Mouse (Mus musculus): ENCODE data around the gene Efhd1. TPM values are rescaled to one million over a fixed set of nuclear protein-coding genes. Genes with fewer than 3 reads are reported as not detected.

The Efhd1 gene
- polyA plus RNA-seq, 2 experiments from 2014 or later: 0.35 TPM; not detected in 1

DNA sequence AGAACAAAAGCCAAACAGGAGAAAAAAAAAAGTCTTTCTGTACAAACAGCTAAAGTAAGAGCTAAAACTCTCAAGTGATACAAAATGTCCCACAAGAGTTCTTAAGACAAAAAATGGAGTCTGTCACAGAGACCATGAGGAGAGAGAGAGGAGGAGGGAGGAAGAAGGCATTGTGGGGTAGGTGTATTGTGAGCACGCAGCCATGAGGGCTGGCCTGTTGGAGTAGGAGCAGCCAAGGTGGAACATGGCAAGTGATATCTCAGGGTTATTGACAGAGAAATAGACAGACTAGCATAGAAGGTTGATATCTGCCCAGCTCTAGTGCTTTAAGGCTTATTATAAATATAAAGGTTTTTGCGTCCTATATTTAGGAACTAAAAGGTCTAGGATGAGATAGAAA is 48.5 kb downstream of the Efhd1 start:
- no peak for ATAC-seq

DNA sequence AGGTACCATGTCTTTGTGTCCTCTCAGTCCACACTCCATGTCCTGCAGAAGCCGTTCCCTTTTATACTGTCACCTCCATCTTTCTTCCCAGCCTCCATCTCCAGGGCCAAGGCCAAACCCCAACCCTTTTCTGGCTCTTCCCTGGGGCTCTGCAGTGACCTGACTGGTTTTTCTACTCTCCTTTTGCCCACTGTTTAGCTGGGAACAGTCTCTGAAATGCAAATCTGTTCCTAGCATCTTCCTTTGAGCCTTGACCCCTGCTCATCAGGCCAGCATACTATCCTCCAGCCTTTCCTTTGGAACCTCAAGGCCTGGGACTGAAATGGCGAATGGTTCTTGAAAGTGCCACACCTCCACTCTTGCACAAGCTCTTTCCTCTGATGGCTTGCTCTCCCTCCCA is 49.0 kb downstream of the Efhd1 start:
- ATAC-seq: no peak

- no peak for ATAC-seq
Measured at GRCm38 (mm10) chr1:87313843-87314570, 49.8 kb downstream of the Efhd1 start.

GRCm38 (mm10) chr1:87315431-87315830 is 51.3 kb downstream of the Efhd1 start:
- ATAC-seq: no peak

- ATAC-seq: no peak
Measured at GRCm38 (mm10) chr1:87315894-87316293, 51.7 kb downstream of the Efhd1 start.

GRCm38 (mm10) chr1:87316672-87317071 is 52.5 kb downstream of the Efhd1 start:
- no peak for ATAC-seq

- no peak for ATAC-seq
Measured at GRCm38 (mm10) chr1:87321071-87321470, 56.9 kb downstream of the Efhd1 start.

GRCm38 (mm10) chr1:87322778-87323177 is 58.6 kb downstream of the Efhd1 start:
- ATAC-seq: no peak

- ATAC-seq: no peak
Measured at GRCm38 (mm10) chr1:87324649-87325048, 60.5 kb downstream of the Efhd1 start.

DNA sequence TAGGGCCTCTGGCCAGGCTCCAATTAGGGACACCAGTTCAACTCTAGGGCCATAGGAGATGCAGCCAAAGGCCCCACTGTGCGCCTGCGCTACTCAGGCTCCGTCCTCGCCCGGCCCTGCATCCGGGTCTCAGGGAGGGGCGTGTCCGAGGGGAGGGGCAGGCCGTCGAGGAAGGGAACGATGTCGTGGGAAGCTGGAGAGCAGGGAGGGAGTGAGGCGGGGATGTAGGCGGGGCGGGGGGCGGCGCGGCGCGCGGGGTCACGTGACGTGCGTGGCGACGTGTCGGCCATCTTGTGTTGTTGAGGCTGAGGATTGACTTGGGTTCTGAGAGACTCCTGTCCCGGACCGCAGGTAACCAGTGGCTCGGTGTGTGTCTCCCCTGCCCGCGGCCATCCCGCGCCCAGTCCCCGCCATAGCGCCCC is 62.6 kb downstream of the Efhd1 start, which contains the start of gene Gigyf2:
TSS of gene Gigyf2 (plus strand) at position 257 of the 422 bp plus-strand sequence.
- ATAC-seq: peak; percentile 95

DNA sequence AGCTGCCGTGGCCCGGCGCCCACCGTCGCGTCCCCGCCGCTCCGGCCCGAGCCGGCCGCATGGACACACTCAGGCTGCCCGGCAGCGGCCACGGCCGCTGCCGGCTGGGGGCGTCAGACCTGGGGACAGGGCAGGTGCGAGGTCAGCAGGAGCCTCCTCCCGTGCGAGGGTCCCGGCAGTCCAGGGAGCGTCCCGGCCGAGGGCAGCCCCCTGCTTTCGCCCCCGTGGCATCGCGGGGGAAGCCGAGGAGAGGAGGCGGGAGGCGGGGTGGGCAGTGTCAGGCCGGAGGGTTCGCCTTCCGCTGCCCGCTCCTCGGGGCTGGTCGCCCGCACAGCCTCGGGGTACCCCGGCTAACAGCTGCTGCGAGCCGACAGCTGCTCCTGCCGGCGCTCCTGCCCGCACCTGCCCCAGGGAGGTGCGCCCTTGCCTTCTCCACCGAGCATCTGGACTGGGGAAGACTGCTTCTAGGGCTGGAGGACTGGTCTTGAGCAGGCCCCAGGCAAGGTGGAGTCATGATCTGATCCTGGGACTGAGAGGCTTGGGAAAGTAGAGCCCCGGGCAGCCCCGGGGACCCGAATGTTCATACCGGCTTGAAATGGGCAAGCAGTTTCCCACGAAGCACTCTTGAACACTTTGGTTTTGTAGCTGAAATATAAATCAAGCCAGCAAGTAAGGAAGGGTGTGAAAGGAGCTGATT is 63.1 kb downstream of the Efhd1 start:
- peak; percentile 28 for ATAC-seq

GRCm38 (mm10) chr1:87331774-87332173 is 67.6 kb downstream of the Efhd1 start:
- no peak for ATAC-seq

- no peak for ATAC-seq
Measured at GRCm38 (mm10) chr1:87350576-87350975, 86.4 kb downstream of the Efhd1 start.

DNA sequence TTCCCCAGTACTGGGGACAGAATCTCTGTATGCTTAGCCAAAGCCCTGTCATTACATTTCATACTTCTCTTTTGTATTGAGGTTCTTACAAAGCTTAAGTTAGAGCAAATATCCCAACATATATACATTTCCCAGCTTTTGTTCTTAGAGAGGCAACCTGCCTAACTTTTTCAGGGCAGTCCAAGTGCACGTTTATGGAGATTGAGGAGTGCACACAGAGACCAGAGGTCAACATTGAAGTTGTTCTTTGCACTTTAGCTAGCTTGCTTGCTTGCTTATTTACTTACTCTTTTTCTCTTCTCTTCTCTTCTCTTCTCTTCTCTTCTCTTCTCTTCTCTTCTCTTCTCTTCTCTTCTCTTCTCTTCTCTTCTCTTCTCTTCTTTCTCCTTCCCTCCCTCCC is 96.1 kb downstream of the Efhd1 start:
- ATAC-seq: no peak

Other genes starting within 250 kb of the Efhd1 start
- not detected for gene Alppl2, start 174.4 kb upstream of the Efhd1 start, polyA plus RNA-seq (2017; shearing (Covaris generic))
- gene Alpi, start 162.8 kb upstream of the Efhd1 start, polyA plus RNA-seq (2017; shearing (Covaris generic)): not detected
- gene Akp3, start 139.4 kb upstream of the Efhd1 start, polyA plus RNA-seq (2017; shearing (Covaris generic)): not detected
- under 1 TPM; 0.51 to 0.54 TPM for gene Ecel1, start 107.8 kb upstream of the Efhd1 start, polyA plus RNA-seq (2017; shearing (Covaris generic))
- not detected for gene Prss56, start 81.0 kb upstream of the Efhd1 start, polyA plus RNA-seq (2017; shearing (Covaris generic))
- gene Chrnd, start 73.8 kb upstream of the Efhd1 start, polyA plus RNA-seq (2017; shearing (Covaris generic)): not detected
- under 1 TPM in 1 of 2 experiments, not detected in 1; 0.30 TPM for gene Chrng, start 59.7 kb upstream of the Efhd1 start, polyA plus RNA-seq (2017; shearing (Covaris generic))
- 100 to 1,000 TPM; 101 to 133 TPM for gene Eif4e2, start 50.4 kb upstream of the Efhd1 start, polyA plus RNA-seq (2017; shearing (Covaris generic))
- 10 to 100 TPM; 62.2 to 62.8 TPM for gene Gigyf2, start 62.6 kb downstream of the Efhd1 start, polyA plus RNA-seq (2017; shearing (Covaris generic))
- gene Kcnj13, start 130.4 kb downstream of the Efhd1 start, polyA plus RNA-seq (2017; shearing (Covaris generic)): 1 to 10 TPM in 1 of 2 experiments, under 1 TPM in 1; 0.65 to 1.0 TPM
- not detected for gene Snorc, start 205.9 kb downstream of the Efhd1 start, polyA plus RNA-seq (2017; shearing (Covaris generic))
- gene Neu2, start 245.5 kb downstream of the Efhd1 start, polyA plus RNA-seq (2017; shearing (Covaris generic)): not detected